Mouse (Mus musculus): ENCODE measurements at regions not wholly inside any gene's neighbourhood (a gene's known extent, or its start where the extent isn't known, plus 50 kb on each side); places are given as distances from the start of the nearest gene placed in this dataset.
A peak's percentile ranks its signal among the peaks of the same experiment; 100 is the strongest.

DNA sequence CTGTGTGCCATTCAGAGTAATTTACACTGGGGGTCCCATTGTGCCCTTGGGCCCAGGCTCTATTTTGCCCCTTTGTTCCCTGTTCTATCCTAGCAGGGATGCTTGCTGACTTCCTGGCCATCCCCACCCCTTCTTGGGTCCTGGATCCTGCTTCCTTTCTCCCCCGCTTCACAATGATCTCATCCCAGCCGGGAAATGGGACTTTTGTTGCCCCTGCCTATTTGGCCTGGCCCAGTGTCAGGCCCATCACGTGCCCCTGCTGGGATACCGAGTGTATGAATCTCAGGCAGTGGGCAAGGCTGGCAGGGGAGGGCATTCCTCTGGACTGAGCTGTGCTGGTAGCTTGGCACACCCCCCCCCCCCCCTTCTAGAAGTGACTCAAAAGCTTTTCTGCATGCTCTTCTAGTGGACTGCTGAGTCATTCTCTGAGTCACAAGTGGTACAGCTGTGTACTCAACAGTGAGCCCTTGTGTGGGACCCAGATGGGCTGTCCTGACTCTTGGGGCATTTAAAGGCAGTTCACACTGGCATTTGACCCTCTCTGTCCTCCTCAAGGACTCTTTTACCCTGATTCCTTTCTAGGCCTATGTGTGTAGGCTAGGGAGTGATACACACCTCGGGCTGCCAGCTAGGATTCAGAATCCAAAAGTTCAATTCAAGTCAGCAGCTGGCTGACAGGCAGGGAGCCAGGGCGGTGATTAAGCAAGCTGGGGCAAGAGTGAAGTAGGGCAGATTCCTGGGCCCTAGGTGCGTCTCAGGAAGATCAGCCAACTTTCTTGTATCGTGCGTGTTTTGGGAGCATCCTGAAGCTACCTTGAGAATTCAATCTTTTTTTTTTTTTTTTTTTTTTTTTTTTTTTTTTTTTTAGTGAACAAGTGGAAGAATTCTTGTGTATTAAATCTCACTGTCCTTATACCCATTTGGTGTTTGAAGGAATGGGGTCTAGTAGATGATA, 1156.6 kb upstream of the A1bg start:
- Histone ChIP-seq H3K9ac (replicated peaks; ENCODE audit: low read depth, low read length) (no peak overlapping the region), H3K9me3 (ENCODE audit: control insufficient read depth, low read length) (no peaks in the 10 kb centered on the region), H3K36me3 (ENCODE audit: control insufficient read depth, insufficient read depth, low read length) (no peaks in the 10 kb centered on the region), H3K4me2 (ENCODE audit: low read depth, low read length) (no peak overlapping the region), H3K27me3 (ENCODE audit: control insufficient read depth, insufficient read depth, low read length) (no peaks in the 10 kb centered on the region), H3K27ac (ENCODE audit: low read depth, low read length) (no peak overlapping the region), H3K4me1 (ENCODE audit: control insufficient read depth, insufficient read depth, low read length) (no peaks in the 10 kb centered on the region), H3K4me3 (ENCODE audit: low read depth, low read length) (no peak overlapping the region)
- 48% methylated on average over 9 of the region's 9 CpGs for WGBS
- ATAC-seq (ENCODE audit: low read depth): peak; percentile 82; the same call in 1 of the 2 replicates

DNA sequence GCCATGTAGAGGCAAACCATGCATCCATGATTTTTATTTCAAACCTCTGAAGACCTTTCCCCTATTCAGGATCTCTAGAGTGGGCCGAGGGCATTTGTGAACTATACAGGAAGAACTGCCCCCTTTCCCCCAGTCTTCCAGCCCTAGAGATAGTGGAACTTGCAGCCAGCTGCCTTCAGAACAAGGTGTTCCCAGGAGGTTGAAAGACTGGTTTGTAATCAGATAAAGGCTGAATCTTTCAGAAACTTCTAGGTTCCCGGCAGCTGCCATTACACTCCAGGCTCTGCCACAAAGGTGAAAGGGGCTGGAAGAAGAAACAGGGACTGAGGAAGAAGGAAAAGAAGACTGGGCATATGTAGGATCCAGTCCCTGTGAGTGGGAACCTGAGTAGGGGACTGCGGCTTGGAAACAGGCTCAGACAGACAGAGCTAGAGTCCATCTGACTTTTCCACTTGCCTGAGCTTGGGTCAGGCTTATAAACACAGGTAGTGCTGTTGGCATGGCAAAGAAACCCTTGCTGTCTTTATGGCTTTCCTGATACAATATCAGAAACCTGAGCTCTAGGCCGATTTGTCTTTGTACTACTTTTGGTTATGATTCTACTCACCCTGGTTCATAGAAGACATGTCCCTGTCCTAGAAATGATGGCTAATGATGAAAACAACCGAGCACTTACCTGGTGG, 1153.9 kb upstream of the A1bg start:
- Histone ChIP-seq H3K36me3 (ENCODE audit: control insufficient read depth, insufficient read depth, low read length) (no peaks in the 10 kb centered on the region), H3K4me3 (ENCODE audit: low read depth, low read length) (no peak overlapping the region), H3K9me3 (ENCODE audit: control insufficient read depth, low read length) (no peaks in the 10 kb centered on the region), H3K4me1 (ENCODE audit: control insufficient read depth, insufficient read depth, low read length) (no peaks in the 10 kb centered on the region), H3K4me2 (ENCODE audit: low read depth, low read length) (no peak overlapping the region), H3K27ac (ENCODE audit: low read depth, low read length) (no peak overlapping the region), H3K27me3 (ENCODE audit: control insufficient read depth, insufficient read depth, low read length) (no peaks in the 10 kb centered on the region), H3K9ac (replicated peaks; ENCODE audit: low read depth, low read length) (no peak overlapping the region)
- ATAC-seq (ENCODE audit: low read depth): no peak
- 92% methylated on average over 5 of the region's 5 CpGs for WGBS

DNA sequence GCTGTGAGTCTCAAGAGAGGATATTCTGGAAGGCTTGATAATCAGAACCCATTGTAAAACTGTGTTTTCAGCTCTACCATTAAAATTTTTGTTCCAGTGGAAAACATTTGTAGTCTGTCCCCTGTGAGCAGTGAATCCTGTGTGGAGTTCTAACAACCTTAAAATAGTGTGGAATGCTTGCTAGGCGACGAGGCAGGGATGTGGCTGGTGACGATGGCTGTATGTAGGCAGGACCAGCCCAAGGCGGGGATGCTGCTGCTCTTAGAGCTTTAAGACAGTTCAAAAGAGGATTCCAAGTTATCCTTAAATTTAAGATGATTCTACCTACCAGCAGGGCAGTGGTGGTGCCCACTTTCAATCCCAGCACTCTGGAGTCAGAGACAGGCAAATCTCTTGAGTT, 1151.9 kb upstream of the A1bg start:
- no peaks in the 10 kb centered on the region for H3K9me3 ChIP-seq (ENCODE audit: control insufficient read depth, low read length)
- ATAC-seq (ENCODE audit: low read depth): no peak
- H3K36me3 ChIP-seq (ENCODE audit: control insufficient read depth, insufficient read depth, low read length): no peaks in the 10 kb centered on the region
- no peaks in the 10 kb centered on the region for H3K4me1 ChIP-seq (ENCODE audit: control insufficient read depth, insufficient read depth, low read length)
- no peak overlapping the region for H3K4me3 ChIP-seq (ENCODE audit: low read depth, low read length)
- H3K4me2 ChIP-seq (ENCODE audit: low read depth, low read length): no peak overlapping the region
- 91% methylated on average over 4 of the region's 4 CpGs for WGBS
- no peak overlapping the region for H3K27ac ChIP-seq (ENCODE audit: low read depth, low read length)
- H3K27me3 ChIP-seq (ENCODE audit: control insufficient read depth, insufficient read depth, low read length): no peaks in the 10 kb centered on the region
- no peak overlapping the region for H3K9ac ChIP-seq (replicated peaks; ENCODE audit: low read depth, low read length)

DNA sequence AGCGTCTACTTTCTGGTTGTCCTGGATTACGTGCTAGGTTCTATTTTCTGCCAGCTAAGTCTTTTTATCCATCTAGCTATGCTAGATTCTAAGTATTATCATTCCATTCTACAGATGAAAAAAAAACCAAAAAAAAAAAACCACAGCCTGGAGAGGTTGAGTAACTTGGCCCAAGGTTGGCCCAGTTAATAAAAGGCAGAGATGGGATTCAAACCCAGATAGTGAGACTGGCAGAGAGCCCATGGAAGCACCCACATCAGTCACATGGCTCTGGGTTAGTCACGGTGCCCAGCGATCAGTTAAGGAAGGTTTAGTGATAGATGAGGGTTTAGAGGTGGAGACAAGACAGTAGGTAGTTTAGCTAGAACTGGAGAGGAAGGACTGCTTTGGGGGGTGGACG, 1150.8 kb upstream of the A1bg start:
- 98% methylated on average over 5 of the region's 5 CpGs for WGBS
- Histone ChIP-seq H3K36me3 (ENCODE audit: control insufficient read depth, insufficient read depth, low read length) (no peaks in the 10 kb centered on the region), H3K4me3 (ENCODE audit: low read depth, low read length) (no peak overlapping the region), H3K9me3 (ENCODE audit: control insufficient read depth, low read length) (no peaks in the 10 kb centered on the region), H3K4me2 (ENCODE audit: low read depth, low read length) (no peak overlapping the region), H3K9ac (replicated peaks; ENCODE audit: low read depth, low read length) (no peak overlapping the region), H3K27ac (ENCODE audit: low read depth, low read length) (no peak overlapping the region), H3K27me3 (ENCODE audit: control insufficient read depth, insufficient read depth, low read length) (no peaks in the 10 kb centered on the region), H3K4me1 (ENCODE audit: control insufficient read depth, insufficient read depth, low read length) (no peaks in the 10 kb centered on the region)
- no peak for ATAC-seq (ENCODE audit: low read depth)

DNA sequence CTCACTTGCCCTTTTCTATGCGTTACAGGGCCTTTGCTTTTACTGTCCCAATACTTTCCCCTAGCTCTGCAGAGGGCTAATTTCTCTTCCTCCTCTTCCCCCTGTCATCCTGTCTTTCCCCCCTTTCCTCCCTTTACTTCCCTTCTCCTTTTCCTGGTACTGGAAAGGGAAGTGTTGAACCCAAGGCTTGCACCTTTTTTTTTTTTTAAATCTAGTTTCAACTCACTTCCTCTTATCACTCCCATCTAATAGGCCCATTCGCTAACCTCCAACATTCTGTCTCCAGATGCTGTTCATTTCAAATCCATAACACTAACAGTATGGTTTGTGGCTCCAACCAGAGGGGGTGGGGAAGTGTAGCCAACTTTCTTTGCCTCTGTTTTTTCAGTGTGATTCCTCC, 1148.5 kb upstream of the A1bg start:
- 85% methylated on average over 2 of the region's 2 CpGs for WGBS

DNA sequence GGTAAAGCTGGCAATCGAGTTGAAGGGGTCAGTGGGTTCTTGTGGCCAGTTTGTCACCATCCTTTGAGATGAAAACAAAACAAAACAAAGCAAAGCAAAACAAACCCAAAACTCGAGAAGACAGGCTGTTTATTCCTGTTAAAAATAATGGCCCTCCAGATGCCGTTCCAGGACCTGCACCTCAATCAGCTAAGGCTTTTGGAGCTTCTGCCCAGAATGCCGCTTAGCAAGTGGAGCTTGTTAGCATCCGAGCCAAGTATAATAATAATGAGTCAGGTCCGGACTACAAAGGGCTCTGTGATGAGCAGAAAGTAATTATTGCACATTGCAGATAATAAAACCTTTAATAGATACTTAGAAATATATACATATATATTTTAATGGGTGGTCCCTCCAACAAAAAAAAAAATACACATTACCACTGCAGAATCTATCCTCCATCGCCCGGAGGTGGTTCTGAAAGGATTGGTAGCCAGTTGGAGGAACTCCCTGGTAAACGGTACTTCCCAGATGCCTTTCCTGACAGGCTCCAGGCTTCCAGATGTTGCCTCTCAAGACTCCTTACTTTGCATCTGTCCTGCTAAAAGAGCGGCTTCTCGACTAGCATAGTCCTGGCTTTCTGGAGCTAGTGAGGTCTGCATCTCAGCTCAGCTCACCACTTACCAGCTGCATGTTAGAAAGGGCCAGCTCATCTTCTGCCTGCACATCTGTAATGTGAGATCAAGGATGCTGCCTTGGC, 1145.8 kb upstream of the A1bg start:
- 0 out of 2 replicates have a peak, but pooled peaks cover 3% of the 10 kb centered on the region for H3K4me1 ChIP-seq (ENCODE audit: control insufficient read depth, insufficient read depth, low read length)
- no peaks in the 10 kb centered on the region for H3K9me3 ChIP-seq (ENCODE audit: control insufficient read depth, low read length)
- H3K36me3 ChIP-seq (ENCODE audit: control insufficient read depth, insufficient read depth, low read length): no peaks in the 10 kb centered on the region
- H3K27ac ChIP-seq (ENCODE audit: low read depth, low read length): no peak overlapping the region
- no peak overlapping the region for H3K4me3 ChIP-seq (ENCODE audit: low read depth, low read length)
- H3K9ac ChIP-seq (replicated peaks; ENCODE audit: low read depth, low read length): no peak overlapping the region
- H3K4me2 ChIP-seq (ENCODE audit: low read depth, low read length): no peak overlapping the region
- no peak for ATAC-seq (ENCODE audit: low read depth)
- H3K27me3 ChIP-seq (ENCODE audit: control insufficient read depth, insufficient read depth, low read length): no peaks in the 10 kb centered on the region
- 50% methylated on average over 11 of the region's 11 CpGs for whole genome bisulfite sequencing

More for the DNA sequence above, 1148.5 kb upstream of the A1bg start:
- Histone ChIP-seq H3K4me2 (ENCODE audit: low read depth, low read length) (no peak overlapping the region), H3K27ac (ENCODE audit: low read depth, low read length) (no peak overlapping the region), H3K9me3 (ENCODE audit: control insufficient read depth, low read length) (no peaks in the 10 kb centered on the region), H3K4me1 (ENCODE audit: control insufficient read depth, insufficient read depth, low read length) (0 out of 2 replicates have a peak, but pooled peaks cover 3% of the 10 kb centered on the region), H3K27me3 (ENCODE audit: control insufficient read depth, insufficient read depth, low read length) (no peaks in the 10 kb centered on the region), H3K4me3 (ENCODE audit: low read depth, low read length) (no peak overlapping the region), H3K36me3 (ENCODE audit: control insufficient read depth, insufficient read depth, low read length) (no peaks in the 10 kb centered on the region), H3K9ac (replicated peaks; ENCODE audit: low read depth, low read length) (no peak overlapping the region)
- no peak for ATAC-seq (ENCODE audit: low read depth)

DNA sequence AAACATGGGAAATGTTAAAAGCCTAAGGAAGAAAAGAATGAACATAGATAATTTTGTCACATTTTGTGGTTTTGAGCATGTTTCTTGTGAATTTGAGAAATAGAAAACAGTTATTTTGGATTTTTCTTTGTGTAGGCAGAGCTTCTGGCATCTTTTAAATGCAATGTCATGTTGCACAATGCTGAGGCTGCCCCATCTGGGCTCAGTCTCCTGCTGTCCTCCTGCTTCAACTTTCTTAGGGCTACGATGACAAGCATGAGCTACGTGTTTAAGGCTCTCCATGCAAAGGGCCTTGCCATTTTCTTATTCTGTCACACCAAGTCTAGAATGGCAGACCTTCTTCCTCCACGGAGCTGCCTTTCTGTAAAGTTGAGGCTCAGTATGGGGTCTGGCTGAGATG, 1141.6 kb upstream of the A1bg start:
- H3K27ac ChIP-seq (ENCODE audit: low read depth, low read length): no peak overlapping the region
- no peak for ATAC-seq (ENCODE audit: low read depth)
- no peak overlapping the region for H3K4me2 ChIP-seq (ENCODE audit: low read depth, low read length)
- no peaks in the 10 kb centered on the region for H3K36me3 ChIP-seq (ENCODE audit: control insufficient read depth, insufficient read depth, low read length)
- H3K4me1 ChIP-seq (ENCODE audit: control insufficient read depth, insufficient read depth, low read length): 0 out of 2 replicates have a peak, but pooled peaks cover 3% of the 10 kb centered on the region
- no peak overlapping the region for H3K9ac ChIP-seq (replicated peaks; ENCODE audit: low read depth, low read length)
- H3K9me3 ChIP-seq (ENCODE audit: control insufficient read depth, low read length): no peaks in the 10 kb centered on the region
- WGBS: 90% methylated on average over 3 of the region's 3 CpGs
- H3K4me3 ChIP-seq (ENCODE audit: low read depth, low read length): no peak overlapping the region
- no peaks in the 10 kb centered on the region for H3K27me3 ChIP-seq (ENCODE audit: control insufficient read depth, insufficient read depth, low read length)

DNA sequence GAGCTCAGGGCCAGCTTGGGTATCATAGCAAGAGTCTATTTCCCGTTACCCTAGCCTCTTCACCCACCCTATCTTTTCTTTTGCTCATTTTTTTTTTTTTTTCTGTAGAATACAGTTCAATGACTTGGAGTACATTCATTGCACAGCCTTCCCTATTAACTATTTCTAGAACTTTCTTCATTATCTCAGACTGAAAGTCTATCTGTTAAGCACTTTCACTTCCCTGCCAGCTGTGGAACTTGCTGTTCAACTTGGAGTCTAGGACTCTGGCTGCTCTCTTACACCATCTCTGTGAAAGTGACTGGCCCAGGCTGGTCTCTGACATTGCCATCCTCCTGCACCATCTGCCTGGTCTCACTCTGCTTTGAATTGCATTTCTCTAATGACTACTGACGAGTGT, 1134.6 kb upstream of the A1bg start:
- Histone ChIP-seq H3K9me3 (ENCODE audit: control insufficient read depth, low read length) (no peaks in the 10 kb centered on the region), H3K9ac (replicated peaks; ENCODE audit: low read depth, low read length) (no peak overlapping the region), H3K27ac (ENCODE audit: low read depth, low read length) (no peak overlapping the region), H3K4me1 (ENCODE audit: control insufficient read depth, insufficient read depth, low read length) (no peaks in the 10 kb centered on the region), H3K36me3 (ENCODE audit: control insufficient read depth, insufficient read depth, low read length) (no peaks in the 10 kb centered on the region), H3K4me2 (ENCODE audit: low read depth, low read length) (no peak overlapping the region), H3K4me3 (ENCODE audit: low read depth, low read length) (no peak overlapping the region), H3K27me3 (ENCODE audit: control insufficient read depth, insufficient read depth, low read length) (no peaks in the 10 kb centered on the region)
- ATAC-seq (ENCODE audit: low read depth): no peak
- 86% methylated on average over 2 of the region's 2 CpGs for WGBS

Measured in neural tube, embryonic 14.5 days (tissue).